Mouse (Mus musculus): ENCODE data around the gene Vmn1r172.
"Not testable (repeated sequence)": the region's sequence is repeated elsewhere in the genome, so short reads cannot be mapped to it uniquely, and the experiment has no call there.

Vmn1r172 gene

DNA sequence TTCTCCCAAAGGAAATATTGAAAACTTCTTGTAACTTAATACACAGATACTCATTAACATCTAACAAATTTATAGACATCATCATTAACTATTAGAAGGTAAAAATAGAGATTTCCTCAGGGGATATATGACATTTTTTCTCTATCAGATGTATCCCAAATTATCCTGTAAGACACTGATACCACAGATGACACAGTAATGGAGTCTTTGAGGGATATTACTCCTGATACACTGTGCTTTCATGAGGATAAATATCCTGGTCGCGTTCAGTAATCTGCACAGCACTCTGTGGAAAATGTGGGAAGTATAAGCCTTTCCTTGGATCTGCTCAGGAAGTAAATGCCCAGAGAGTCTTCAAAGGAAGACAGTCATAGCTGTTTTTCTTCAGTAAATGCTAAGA is at the start of gene Vmn1r172:
Vmn1r172 (plus strand) TSS at position 301 of the 400 bp plus-strand sequence.
- no peak for DNase-seq (ENCODE audit: low spot score in 2 of 2)

DNA sequence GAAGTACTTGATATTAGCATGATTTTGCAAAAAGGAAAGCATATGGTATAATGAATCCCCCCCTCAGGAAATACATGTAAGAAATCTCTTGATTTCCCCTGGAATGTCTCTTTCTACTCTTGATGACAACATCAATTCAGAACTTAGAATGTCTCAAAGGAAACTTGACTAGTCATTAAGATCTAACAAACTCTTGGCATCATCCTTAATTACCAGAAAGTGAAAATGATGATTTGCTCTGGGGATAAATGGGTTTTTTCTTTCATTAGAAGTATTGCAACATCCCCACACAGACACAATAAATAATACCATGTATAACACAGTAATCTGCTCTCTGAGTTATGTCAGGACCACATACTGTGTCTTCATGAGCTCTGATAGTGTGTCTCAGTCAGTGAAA is 27.7 kb upstream of the Vmn1r172 start, which contains the start of gene Vmn1r171:
Vmn1r171 (plus strand) TSS at position 301 of the 400 bp plus-strand sequence.
- DNase-seq (ENCODE audit: low spot score in 2 of 2): no peak

DNA sequence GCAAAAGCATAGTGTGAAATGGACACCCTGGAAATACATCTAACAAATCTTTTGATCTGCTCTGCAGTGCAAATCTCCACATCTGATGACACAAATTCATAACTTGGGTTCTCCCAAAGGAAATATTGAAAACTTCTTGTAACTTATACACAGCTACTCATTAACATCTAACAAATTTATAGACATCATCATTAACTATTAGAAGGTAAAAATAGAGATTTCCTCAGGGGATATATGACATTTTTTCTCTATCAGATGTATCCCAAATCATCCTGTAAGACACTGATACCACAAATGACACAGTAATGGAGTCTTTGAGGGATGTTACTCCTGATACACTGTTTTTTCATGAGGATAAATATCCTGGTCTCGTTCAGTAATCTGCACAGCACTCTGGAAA is 42.3 kb downstream of the Vmn1r172 start, which contains the start of gene Vmn1r173:
Vmn1r173 (plus strand) TSS at position 301 of the 400 bp plus-strand sequence.
- DNase-seq (ENCODE audit: low spot score in 2 of 2): not testable (repeated sequence)

Measured in natural killer cell, adult 2 months (primary cell).